Mouse (Mus musculus): ENCODE measurements at regions not wholly inside any gene's neighbourhood (a gene's known extent, or its start where the extent isn't known, plus 50 kb on each side); places are given as distances from the start of the nearest gene placed in this dataset.

GRCm38 (mm10) chr1:42228098-42228497, 467.5 kb upstream of the Pou3f3 start:
- TF ChIP-seq CTCF (IDR thresholded peaks at IDR 0.05; ENCODE audit: low read depth) (no peak), EP300 (IDR thresholded peaks at IDR 0.05; ENCODE audit: low read depth) (no peak)

All from liver, postnatal 0 days (tissue).